Mouse (Mus musculus) brain, embryonic 14.5 days (tissue): ENCODE results near the gene Icam1. TPM values are rescaled to one million over a fixed set of nuclear protein-coding genes. Genes with fewer than 3 reads are reported as not detected.

Experiments used
- DNase-seq: peaks from one replicate; pipeline ENCODE4 v3.0.0-alpha.2; 2011; ENCODE audit warnings: low read depth
- CTCF ChIP-seq: fragments of 200-500 bp; IDR thresholded peaks from 2 replicates; pipeline ENCODE4 v1.5.1; 2012; ENCODE audit warnings: inconsistent platforms, mild to moderate bottlenecking, moderate library complexity, borderline replicate concordance; ENCODE audit not compliant: insufficient read depth, insufficient read length; ENCODE audit errors: extremely low read depth
- POLR2A ChIP-seq: fragments of 200-500 bp; IDR thresholded peaks from 2 replicates; pipeline ENCODE4 v1.6.1; 2012; ENCODE audit warnings: mild to moderate bottlenecking, inconsistent platforms, borderline replicate concordance; ENCODE audit not compliant: poor library complexity, insufficient read depth, insufficient read length, severe bottlenecking; ENCODE audit errors: extremely low read depth
- polyA plus RNA-seq: library from polyadenylated mRNA; depleted of rRNA; stranded (reverse); fragments of >200 nt; gene quantifications from 2 replicates; pipeline ENCODE4 v1.2.3, GENCODE M21; 2012

Gene Icam1
- polyA plus RNA-seq, 1 experiment: 3.9 TPM

- no peak for TF ChIP-seq CTCF
- no peak for TF ChIP-seq POLR2A
These were observed 37.2 kb upstream of the Icam1 start for GRCm38 (mm10) chr9:20978409-20979095.

GRCm38 (mm10) chr9:20979181-20979580, 36.6 kb upstream of the Icam1 start:
- DNase-seq: no peak
- TF ChIP-seq CTCF (no peak), POLR2A (no peak)

More at GRCm38 (mm10) chr9:20978409-20979095, 37.2 kb upstream of the Icam1 start:
- DNase-seq: no peak

DNA sequence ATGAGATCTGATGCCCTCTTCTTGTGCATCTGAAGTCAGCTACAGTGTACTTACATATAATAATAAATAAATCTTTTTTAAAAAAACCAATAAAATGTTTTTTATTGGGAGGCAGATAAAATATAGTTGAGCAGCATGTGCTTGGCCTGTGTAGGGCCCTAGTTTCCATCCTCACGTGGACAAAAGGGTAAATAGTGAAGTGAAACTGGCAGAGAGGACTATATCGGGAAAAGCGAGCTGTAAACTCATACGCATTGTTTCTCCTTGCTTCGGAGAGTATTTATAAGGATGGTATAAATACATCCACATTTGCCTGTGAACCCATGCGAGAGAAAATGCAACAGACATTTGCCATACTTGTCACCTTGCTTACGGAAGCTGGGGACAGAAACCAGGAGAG, 36.0 kb upstream of the Icam1 start:
- TF ChIP-seq CTCF: no peak
- no peak for TF ChIP-seq POLR2A
- DNase-seq: no peak

DNA sequence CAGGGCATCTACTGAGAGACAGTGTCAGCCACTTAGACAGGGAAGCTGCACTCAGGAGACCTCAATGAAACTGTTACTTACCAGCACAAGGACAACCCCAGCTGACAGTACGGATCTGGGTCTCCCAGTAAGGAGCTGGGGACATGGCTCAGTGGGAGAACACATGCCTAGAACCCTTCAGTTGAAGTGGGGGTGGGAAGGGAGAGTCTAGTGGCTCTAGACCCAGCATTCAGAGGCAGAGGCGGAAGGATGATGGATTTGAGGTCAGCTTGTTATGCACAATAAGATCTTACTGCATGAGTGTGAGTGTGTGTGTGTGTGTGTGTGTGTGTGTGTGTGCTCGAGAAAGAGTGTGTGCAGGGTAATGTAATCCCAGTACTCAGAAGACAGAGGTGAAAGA, 33.6 kb upstream of the Icam1 start:
- TF ChIP-seq CTCF (no peak), POLR2A (no peak)
- DNase-seq: no peak

DNA sequence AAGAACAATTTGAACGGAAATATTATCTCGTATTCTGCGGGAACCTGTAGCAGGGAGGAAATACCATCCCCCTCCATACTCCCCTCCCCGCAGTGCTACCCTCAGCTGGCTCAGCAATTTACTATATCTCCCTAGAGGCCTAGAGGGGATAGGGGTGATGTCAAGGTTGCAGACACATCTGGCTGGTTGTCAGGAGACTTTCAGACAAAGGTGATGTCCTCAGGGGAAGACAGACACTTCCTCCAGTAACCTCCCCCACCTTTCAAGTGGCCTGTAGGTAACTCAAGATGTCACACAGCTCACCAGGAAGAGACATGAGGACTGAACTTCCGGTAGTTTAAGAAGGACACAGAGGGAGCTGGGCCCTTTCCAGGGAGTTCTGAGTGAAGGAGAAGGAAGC, 32.6 kb upstream of the Icam1 start:
- DNase-seq: no peak
- TF ChIP-seq POLR2A: no peak
- TF ChIP-seq CTCF: no peak

DNA sequence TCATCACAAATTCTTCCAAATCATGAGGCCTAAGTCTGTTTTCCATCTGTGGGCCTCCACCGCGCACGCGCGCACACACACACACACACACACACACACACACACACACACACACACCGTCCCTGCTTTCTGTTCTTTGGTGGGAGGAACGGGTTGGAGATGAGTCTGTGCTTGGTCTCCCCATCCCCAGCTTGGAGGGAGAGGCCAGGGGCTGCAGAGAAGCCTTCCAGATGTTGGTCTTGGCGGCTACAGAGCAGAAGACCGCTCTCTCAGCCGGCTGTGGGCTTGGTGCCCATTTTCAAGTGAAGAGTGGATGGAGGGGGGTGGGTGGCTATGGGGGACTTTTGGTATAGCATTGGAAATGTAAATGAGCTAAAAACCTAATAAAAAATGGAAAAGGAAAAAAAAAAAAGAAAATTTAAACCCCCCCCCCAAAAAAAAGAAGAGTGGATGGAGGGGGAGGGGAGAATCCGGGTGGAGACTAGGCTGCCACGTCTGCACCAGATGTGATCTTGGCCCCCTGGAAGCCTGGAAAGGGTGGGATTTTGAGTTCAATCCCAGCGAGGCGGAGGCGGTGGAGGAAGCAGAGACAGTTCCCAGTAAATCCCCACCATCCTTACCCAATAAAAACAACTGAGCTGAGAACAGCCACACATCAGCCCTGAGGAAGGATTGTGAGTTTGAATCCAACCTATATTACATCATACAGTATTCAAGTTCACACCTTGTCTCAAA, 28.7 kb upstream of the Icam1 start:
- DNase-seq: peak; percentile 14
- no peak for TF ChIP-seq CTCF
- TF ChIP-seq POLR2A: no peak

DNA sequence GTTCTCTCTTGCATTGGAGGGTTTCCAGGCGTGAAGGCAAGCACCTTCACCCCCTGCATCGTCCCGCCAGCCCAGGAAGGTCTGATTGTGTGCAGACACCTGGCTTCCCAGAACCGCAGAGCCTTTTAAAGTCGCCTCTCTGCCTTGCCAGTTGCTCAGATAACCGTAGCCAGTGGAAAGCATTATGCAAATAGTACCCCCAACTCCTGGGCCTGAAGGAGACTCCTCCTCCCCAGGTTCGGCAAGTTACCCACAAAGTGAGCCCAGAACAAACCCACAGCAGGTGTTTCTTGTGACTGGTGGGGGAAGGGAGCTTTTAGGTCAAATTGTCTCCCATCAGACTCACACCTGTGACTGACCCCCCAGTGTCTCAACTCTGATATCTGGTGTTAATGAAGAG, 27.8 kb upstream of the Icam1 start:
- no peak for TF ChIP-seq CTCF
- no peak for TF ChIP-seq POLR2A
- no peak for DNase-seq

DNA sequence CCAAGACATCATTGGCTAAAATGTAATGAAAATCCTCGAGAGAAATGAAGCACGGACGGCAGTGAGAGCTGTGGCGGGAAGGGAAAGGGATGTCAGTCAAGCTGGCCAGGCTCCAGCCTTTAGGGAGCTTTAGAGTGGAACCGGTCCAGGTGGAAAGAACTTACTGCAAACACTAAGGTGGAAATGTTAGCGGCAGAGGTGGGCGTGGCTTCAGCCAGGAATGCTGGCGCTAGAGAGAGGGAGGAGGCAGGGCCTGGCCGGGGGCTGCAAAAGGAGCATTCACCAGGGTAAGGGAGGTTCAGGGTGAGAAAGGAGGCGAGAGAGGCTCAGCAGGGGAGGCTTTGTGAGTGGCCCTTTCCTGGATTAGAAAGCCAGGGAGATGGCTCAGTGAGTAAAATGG, 24.9 kb upstream of the Icam1 start:
- TF ChIP-seq POLR2A (no peak), CTCF (no peak)
- DNase-seq: no peak

- no peak for TF ChIP-seq CTCF
- no peak for TF ChIP-seq POLR2A
- no peak for DNase-seq
These were observed 24.2 kb upstream of the Icam1 start for GRCm38 (mm10) chr9:20991587-20991986.

GRCm38 (mm10) chr9:20993165-20993898, 22.5 kb upstream of the Icam1 start:
- no peak for DNase-seq
- TF ChIP-seq CTCF: no peak
- TF ChIP-seq POLR2A: no peak

GRCm38 (mm10) chr9:20995069-20995468, 20.7 kb upstream of the Icam1 start:
- TF ChIP-seq POLR2A (no peak), CTCF (no peak)
- no peak for DNase-seq

DNA sequence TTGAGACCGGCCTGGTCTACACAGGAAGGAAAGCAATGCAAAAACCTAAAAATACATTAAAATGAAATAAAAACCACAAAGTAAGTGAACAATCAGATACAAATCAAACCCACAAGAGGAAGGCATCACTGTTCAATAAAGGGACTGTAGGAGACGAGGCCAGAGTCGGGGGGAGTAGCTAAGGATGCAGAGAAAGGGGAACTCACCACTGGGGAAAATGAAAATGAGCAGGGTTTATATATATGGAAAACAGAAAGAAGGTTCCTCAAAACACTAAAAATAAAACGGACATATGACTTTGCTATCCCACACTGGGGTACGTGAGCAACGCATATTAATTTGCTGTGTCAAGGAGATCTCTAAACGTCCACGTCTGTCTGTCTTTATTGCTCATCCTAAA, 18.7 kb upstream of the Icam1 start:
- TF ChIP-seq CTCF (no peak), POLR2A (no peak)
- no peak for DNase-seq

DNA sequence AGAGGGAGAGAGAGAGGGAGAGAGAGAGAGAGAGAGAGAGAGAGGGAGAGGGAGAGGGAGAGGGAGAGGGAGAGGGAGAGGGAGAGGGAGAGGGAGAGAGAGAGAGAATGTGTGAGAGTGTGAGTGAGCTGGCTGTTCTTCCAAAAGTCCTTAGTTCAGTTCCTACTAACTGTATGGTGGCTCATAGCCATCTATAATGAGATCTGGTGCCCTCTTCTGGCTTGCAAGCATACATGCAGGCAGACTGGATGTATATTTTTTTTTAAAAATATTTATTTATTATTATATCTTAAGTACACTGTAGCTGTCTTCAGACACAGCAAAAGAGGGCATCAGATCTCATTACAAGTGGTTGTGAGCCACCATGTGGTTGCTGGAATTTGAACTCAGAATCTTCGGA, 17.4 kb upstream of the Icam1 start:
- DNase-seq: peak; percentile 26
- TF ChIP-seq CTCF: peak; percentile 34; the same call in 1 of the 2 replicates
